Mouse (Mus musculus) stomach, embryonic 14.5 days (tissue): ENCODE results near the gene Creb3l1. TPM values are rescaled to one million over a fixed set of nuclear protein-coding genes. Genes with fewer than 3 reads are reported as not detected.

ENCODE experiments used
- ATAC-seq: fragments of 200-750 bp; cut with Nextera tagmentation; 2 replicates; pipeline ENCODE4 v1.8.0; 2017; ENCODE audit warnings: low read depth, moderate TSS enrichment; ENCODE audit not compliant: insufficient number of reproducible peaks, insufficient read depth, low FRiP score
- H3K27ac ChIP-seq: fragments of 300-500 bp; sonication (generic); 2 replicates; pipeline ENCODE4 v1.5.1; 2014; ENCODE audit warnings: mild to moderate bottlenecking, low read length, moderate library complexity, mixed read lengths
- H3K27me3 ChIP-seq: fragments of 300-500 bp; sonication (generic); 2 replicates; pipeline ENCODE4 v1.6.1; 2014; ENCODE audit warnings: low read length, control low read depth, mixed read lengths; ENCODE audit not compliant: control insufficient read depth, insufficient read depth
- H3K36me3 ChIP-seq: fragments of 300-500 bp; sonication (generic); 2 replicates; pipeline ENCODE4 v1.6.1; 2014; ENCODE audit warnings: mild to moderate bottlenecking, control low read depth, low read length, moderate library complexity, mixed read lengths; ENCODE audit not compliant: control insufficient read depth, insufficient read depth
- H3K4me1 ChIP-seq: fragments of 300-500 bp; sonication (generic); 2 replicates; pipeline ENCODE4 v1.6.1; 2014; ENCODE audit warnings: low read length, control low read depth, mixed read lengths; ENCODE audit not compliant: control insufficient read depth, insufficient read depth
- H3K4me2 ChIP-seq: fragments of 300-500 bp; sonication (generic); replicated peaks from 2 replicates; pipeline ENCODE4 v1.6.1; 2014; ENCODE audit warnings: low read depth, low read length, control low read depth
- H3K4me3 ChIP-seq: fragments of 300-500 bp; sonication (generic); 2 replicates; pipeline ENCODE4 v1.5.1; 2014; ENCODE audit warnings: low read depth, low read length, control low read depth
- H3K9ac ChIP-seq: fragments of 300-500 bp; sonication (generic); replicated peaks from 2 replicates; pipeline ENCODE4 v1.6.1; 2014; ENCODE audit warnings: low read depth, mild to moderate bottlenecking, control low read depth, low read length, moderate library complexity, mixed read lengths
- H3K9me3 ChIP-seq: fragments of 300-500 bp; sonication (generic); 2 replicates; pipeline ENCODE4 v1.6.1; 2016; ENCODE audit warnings: low read depth, low read length, control low read depth; ENCODE audit not compliant: control insufficient read depth
- WGBS: fragments of 180-500 bp; shearing (Covaris S2); extraction: QIAGEN DNeasy Blood & Tissue Kit; methylation state at CpG from one replicate; pipeline ENCODE4 v1.1.7; 2014; 5-methylcytosine and 5-hydroxymethylcytosine counted together
- polyA plus RNA-seq: library from polyadenylated mRNA; unstranded; fragments of >200 nt; fragmentation: Nextera tagmentation; extraction: Ambion mirVana; gene quantifications from 2 replicates; pipeline ENCODE4 v1.2.1, GENCODE M21; 2014

The Creb3l1 gene
- polyA plus RNA-seq, 1 experiment from 2014 or later, result 35.2 TPM

DNA sequence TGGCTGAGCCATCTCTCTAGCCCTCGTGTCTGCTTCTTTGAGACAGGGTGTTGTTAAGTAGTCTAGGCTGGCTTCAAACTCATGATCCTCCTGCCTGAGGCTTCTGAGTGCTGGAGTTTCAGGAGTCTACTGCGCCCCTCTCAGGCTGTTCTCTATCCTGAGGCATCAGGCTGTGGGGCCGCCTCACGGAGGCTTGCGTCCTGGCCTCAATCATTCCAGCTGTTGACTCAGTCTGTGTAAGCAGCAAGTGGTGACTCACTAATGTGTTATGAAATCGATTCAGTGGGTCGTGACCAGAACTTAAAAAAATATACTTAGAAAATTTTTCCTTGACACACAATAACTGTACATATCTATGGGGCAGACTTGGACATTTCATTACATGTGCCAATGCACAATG, 19.7 kb downstream of the Creb3l1 start:
- 0 out of 2 replicates have a peak, but pooled peaks have one; percentile 15 for ATAC-seq
- Histone ChIP-seq H3K27me3 (no peaks in the 10 kb centered on the region), H3K4me3 (no peak overlapping the region), H3K36me3 (no peaks in the 10 kb centered on the region; the same call in 1 of the 2 replicates), H3K9me3 (no peaks in the 10 kb centered on the region), H3K4me2 (no peak overlapping the region), H3K4me1 (peaks cover 30% of the 10 kb centered on the region), H3K27ac (peak overlapping the region; percentile 48; the same call in 1 of the 2 replicates), H3K9ac (no peak overlapping the region)
- 36% methylated on average over 7 of the region's 7 CpGs for WGBS

DNA sequence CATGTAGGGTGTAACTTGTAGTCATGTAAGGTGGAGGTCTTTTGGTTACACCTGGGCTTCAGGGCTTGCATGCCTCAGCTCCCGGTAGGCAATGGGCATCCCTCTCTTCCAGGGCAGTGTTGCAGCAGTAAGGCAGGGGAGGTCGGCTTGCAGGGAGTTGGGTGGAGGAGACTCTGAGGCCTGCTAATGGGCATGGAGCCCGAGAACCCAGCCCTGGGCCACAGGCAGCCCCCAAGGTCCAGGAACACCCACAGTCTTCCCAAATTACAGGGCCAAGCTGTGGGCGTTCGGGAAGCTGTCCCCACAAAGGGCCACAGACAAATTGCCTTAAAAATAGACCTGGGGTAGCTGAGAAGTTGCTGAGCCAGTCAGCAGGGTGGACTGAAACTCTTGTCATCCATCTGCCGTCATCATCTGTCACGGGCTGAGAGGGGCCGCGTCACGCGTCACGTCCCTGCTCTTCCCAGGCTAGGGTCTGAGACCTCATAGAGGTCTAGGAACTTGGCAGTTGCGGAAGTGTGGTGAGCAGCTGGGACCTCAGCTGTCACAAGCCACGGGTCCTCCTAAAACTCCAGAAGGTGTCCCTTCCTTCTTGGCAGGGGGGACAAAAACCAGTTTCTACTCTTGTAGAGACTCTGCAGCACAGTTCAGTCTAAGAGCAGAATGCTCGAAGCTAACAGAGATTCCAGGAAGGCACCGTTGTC, 26.2 kb downstream of the Creb3l1 start:
- Histone ChIP-seq H3K4me1 (no peaks in the 10 kb centered on the region), H3K27ac (no peak overlapping the region), H3K9me3 (no peaks in the 10 kb centered on the region), H3K9ac (no peak overlapping the region), H3K36me3 (peaks cover 11% of the 10 kb centered on the region), H3K4me2 (no peak overlapping the region), H3K4me3 (no peak overlapping the region), H3K27me3 (no peaks in the 10 kb centered on the region)
- no peak for ATAC-seq
- 79% methylated on average over 16 of the region's 16 CpGs for WGBS

DNA sequence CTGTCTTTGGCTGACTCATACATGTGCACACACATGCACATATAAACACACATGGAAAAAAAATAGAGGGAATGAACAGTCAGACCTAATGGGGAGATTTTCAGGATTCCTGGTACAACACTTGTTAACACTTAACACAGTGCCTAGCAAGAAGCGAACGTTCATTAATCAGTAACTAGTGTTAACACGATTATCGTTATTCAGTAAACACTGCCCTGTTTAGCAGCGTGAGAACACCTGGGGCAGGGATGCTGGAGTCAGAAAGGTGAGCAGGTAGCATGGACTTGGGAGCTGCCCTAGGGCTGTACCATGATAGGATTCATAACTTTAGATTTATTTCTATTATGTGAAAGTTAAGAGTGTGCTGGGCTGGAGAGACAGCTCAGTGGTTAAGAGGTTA, 28.3 kb downstream of the Creb3l1 start:
- Histone ChIP-seq H3K27me3 (no peaks in the 10 kb centered on the region), H3K4me3 (no peak overlapping the region), H3K4me2 (no peak overlapping the region), H3K36me3 (peaks cover 13% of the 10 kb centered on the region), H3K4me1 (no peaks in the 10 kb centered on the region), H3K9me3 (no peaks in the 10 kb centered on the region), H3K9ac (no peak overlapping the region), H3K27ac (peak overlapping the region; percentile 73; the same call in 1 of the 2 replicates)
- ATAC-seq, result peak; percentile 85
- WGBS, result 67% methylated on average over 5 of the region's 5 CpGs

DNA sequence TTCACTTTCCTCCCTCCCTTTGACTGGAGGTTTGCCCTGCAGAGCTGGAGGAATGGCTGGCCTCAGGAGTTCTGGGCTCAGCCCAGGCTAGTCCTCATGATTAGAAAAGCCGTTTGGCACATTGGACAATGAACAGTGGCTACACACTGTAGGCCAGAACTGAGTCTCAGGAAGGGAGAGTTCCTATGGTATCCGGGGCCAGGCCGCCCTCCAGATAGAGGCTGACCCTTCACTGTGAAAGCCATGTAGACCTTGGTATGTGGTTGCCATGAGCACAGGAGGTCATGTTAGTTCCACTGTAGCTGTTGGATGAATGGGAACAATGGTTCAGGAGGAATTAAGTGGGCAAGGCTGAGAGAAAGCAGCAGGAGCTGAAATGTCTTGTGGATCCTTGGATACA, 30.9 kb downstream of the Creb3l1 start:
- WGBS, result 71% methylated on average over 3 of the region's 3 CpGs
- Histone ChIP-seq H3K9ac (no peak overlapping the region), H3K4me3 (no peak overlapping the region), H3K27me3 (no peaks in the 10 kb centered on the region), H3K4me1 (no peaks in the 10 kb centered on the region), H3K27ac (no peak overlapping the region), H3K36me3 (peaks cover 28% of the 10 kb centered on the region), H3K9me3 (no peaks in the 10 kb centered on the region), H3K4me2 (no peak overlapping the region)
- ATAC-seq, result no peak

DNA sequence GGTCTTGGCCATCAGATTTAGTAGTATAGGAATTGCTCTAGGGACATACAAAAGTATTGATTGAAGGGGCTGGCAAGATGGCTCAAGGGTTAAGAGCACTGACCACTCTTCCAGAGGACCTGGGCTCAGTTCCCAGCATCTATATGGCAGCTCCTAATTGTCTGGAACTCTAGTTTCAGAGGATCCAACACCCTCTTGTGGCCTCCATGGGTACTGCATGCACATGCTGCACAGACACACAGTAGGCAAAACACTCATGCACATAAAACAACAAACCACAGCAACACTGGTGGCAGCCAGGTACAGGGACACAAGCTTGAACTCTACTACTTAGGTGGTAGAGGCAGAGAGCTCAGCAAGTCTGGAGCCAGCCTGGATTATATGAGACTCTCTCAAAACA, 34.6 kb downstream of the Creb3l1 start:
- H3K36me3 ChIP-seq, result peaks cover 19% of the 10 kb centered on the region
- H3K4me3 ChIP-seq, result no peak overlapping the region
- H3K9ac ChIP-seq, result no peak overlapping the region
- H3K27ac ChIP-seq, result no peak overlapping the region
- no peaks in the 10 kb centered on the region for H3K27me3 ChIP-seq
- H3K4me1 ChIP-seq, result peaks cover 8% of the 10 kb centered on the region; the same call in 1 of the 2 replicates
- ATAC-seq, result no peak
- no peaks in the 10 kb centered on the region for H3K9me3 ChIP-seq
- no peak overlapping the region for H3K4me2 ChIP-seq

DNA sequence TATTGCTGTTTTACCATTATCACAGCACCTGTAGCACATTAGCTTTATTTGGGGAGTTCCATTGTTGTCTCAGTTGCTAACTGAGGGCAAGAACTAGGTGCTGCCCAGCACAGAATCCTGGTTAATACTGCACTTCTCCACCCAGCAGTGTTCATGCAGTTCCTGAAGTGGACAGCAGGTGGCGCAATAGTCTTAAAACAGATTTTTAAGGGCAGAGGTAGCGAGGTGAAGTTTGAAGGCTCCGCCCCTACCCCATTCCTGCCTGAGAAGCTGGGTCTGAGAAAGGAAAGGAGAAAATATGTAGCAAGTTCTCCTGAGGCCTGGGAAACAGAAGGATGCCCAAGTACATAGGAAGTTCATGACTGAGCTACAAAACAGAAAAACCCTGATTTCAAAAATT, 36.8 kb downstream of the Creb3l1 start:
- Histone ChIP-seq H3K4me2 (no peak overlapping the region), H3K27ac (no peak overlapping the region), H3K27me3 (no peaks in the 10 kb centered on the region), H3K36me3 (peaks cover 22% of the 10 kb centered on the region), H3K4me1 (peaks cover 13% of the 10 kb centered on the region), H3K9me3 (no peaks in the 10 kb centered on the region), H3K9ac (no peak overlapping the region), H3K4me3 (no peak overlapping the region)
- no peak for ATAC-seq
- 1% methylated on average over 3 of the region's 3 CpGs for WGBS

DNA sequence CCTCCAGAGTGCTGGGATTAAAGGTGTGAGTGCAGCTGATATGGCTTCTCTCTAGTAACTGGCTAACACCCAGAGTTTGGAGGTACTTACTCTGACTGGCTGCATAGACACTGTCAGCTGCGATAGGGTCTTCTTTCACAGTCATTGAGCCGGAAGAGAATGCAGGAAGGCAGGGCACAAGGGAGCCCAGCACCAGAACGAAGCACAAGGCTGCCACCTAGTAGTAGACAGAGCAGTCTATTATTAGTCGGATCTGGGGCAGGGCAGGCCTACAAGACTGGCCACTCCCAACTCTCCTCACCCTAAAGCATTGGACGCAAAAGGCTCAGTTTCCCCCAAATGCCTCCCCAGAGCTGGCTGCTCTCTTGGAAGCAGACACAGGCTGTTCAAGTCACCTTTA, 38.2 kb downstream of the Creb3l1 start:
- no peak overlapping the region for H3K9ac ChIP-seq
- no peak for ATAC-seq
- no peaks in the 10 kb centered on the region for H3K9me3 ChIP-seq
- WGBS, result 17% methylated on average over 5 of the region's 5 CpGs
- peaks cover 22% of the 10 kb centered on the region for H3K36me3 ChIP-seq
- H3K27ac ChIP-seq, result no peak overlapping the region
- H3K4me1 ChIP-seq, result peaks cover 13% of the 10 kb centered on the region
- H3K4me3 ChIP-seq, result no peak overlapping the region
- H3K27me3 ChIP-seq, result no peaks in the 10 kb centered on the region
- no peak overlapping the region for H3K4me2 ChIP-seq

DNA sequence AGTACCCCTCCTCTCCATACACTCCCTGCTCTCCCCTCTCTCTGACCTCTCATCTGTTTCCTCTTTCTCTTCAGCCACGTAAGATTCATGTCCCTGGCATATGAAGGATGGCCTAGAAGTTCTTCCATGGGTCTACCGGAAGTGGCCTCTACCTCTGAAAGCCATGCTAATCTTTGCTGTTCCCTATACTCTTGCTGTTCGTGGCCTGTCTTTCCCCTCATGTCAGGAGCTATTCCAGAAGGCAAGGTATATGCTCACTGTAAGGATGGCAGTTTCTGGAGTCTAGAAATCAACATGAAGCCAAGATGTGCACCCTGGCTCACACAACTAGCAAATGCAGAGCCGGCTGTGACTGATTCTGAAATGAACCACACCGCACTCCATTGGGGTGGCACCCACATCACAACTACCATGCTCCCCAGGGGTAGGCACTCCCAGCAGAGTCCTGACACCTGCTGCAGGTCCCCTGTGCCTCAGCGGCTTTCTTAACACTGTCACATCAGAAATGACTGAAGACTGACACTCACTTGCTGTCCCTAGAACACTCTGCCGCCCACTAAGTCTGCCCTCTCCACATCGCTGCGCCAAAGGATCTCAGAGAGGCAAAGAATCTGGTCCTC, 39.3 kb downstream of the Creb3l1 start:
- no peak overlapping the region for H3K4me3 ChIP-seq
- no peaks in the 10 kb centered on the region for H3K9me3 ChIP-seq
- H3K4me1 ChIP-seq, result peaks cover 18% of the 10 kb centered on the region
- H3K9ac ChIP-seq, result no peak overlapping the region
- H3K36me3 ChIP-seq, result peaks cover 16% of the 10 kb centered on the region
- H3K4me2 ChIP-seq, result peak overlapping the region; percentile 27; the same call in 1 of the 2 replicates
- WGBS, result 34% methylated on average over 9 of the region's 9 CpGs
- no peaks in the 10 kb centered on the region for H3K27me3 ChIP-seq
- peak overlapping the region; percentile 83; the same call in 1 of the 2 replicates for H3K27ac ChIP-seq
- ATAC-seq, result no peak
